Mouse (Mus musculus) neural tube, embryonic 14.5 days (tissue): ENCODE measurements at regions not wholly inside any gene's neighbourhood (a gene's known extent, or its start where the extent isn't known, plus 50 kb on each side); places are given as distances from the start of the nearest gene placed in this dataset.

ENCODE experiments used
- ATAC-seq: fragments of 200-750 bp; cut with Nextera tagmentation; 2 replicates; pipeline ENCODE4 v1.8.0; 2017; ENCODE audit warnings: low read depth, mild to moderate bottlenecking, moderate TSS enrichment, moderate library complexity
- H3K27ac ChIP-seq: fragments of 300-500 bp; sonication (generic); 2 replicates; pipeline ENCODE4 v1.5.1; 2014; ENCODE audit warnings: low read depth, mild to moderate bottlenecking, control low read depth, low read length, moderate library complexity, mixed read lengths
- H3K27me3 ChIP-seq: fragments of 300-500 bp; sonication (generic); 2 replicates; pipeline ENCODE4 v1.6.1; 2014; ENCODE audit warnings: low read length; ENCODE audit not compliant: control insufficient read depth, insufficient read depth
- H3K36me3 ChIP-seq: fragments of 300-500 bp; sonication (generic); 2 replicates; pipeline ENCODE4 v1.6.1; 2014; ENCODE audit warnings: low read length, mixed read lengths; ENCODE audit not compliant: control insufficient read depth, insufficient read depth
- H3K4me1 ChIP-seq: fragments of 300-500 bp; sonication (generic); 2 replicates; pipeline ENCODE4 v1.6.1; 2014; ENCODE audit warnings: low read length; ENCODE audit not compliant: control insufficient read depth, insufficient read depth
- H3K4me2 ChIP-seq: fragments of 300-500 bp; sonication (generic); 2 replicates; pipeline ENCODE4 v1.6.1; 2014; ENCODE audit warnings: mild to moderate bottlenecking, low read depth, low read length, control low read depth
- H3K4me3 ChIP-seq: fragments of 300-500 bp; sonication (generic); 2 replicates; pipeline ENCODE4 v1.5.1; 2014; ENCODE audit warnings: low read depth, low read length, control low read depth, mixed read lengths
- H3K9ac ChIP-seq: fragments of 300-500 bp; sonication (generic); replicated peaks from 2 replicates; pipeline ENCODE4 v1.6.1; 2014; ENCODE audit warnings: low read depth, mild to moderate bottlenecking, control low read depth, low read length, mixed read lengths
- H3K9me3 ChIP-seq: fragments of 300-500 bp; sonication (generic); 2 replicates; pipeline ENCODE4 v1.6.1; 2016; ENCODE audit warnings: low read length; ENCODE audit not compliant: control insufficient read depth
- WGBS: fragments of 180-500 bp; shearing (Covaris S2); extraction: QIAGEN DNeasy Blood & Tissue Kit; methylation state at CpG from one replicate; pipeline ENCODE4 v1.1.7; 2014; 5-methylcytosine and 5-hydroxymethylcytosine counted together

DNA sequence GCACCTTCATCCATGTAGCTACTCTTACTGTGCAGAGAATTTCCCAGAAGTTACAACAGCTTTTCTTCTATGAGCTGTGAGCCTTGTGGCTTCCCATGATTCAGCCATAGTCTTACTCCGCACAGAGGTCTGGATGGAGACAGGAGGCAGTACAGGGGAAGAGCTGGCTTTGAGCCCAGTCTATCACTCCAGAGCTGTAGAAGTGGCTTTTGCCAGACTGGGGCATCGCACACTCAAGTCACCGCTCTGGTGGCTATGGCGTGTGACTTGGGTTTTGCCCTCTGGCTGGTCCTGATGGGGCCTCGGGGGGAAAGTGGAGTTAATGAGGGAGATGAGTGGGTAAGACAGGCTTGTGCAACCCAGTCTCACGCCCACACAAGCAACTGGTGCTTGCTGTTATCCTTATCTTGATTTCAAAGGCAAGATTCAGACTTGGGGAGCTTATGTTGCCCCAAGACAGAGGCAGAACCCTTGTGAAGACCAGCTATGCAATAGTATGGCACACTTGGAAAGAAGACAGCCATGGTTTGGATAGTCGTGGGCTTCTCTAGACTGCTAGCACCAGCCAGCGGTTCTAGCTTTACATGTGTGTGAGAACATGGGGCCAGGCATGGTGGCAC is 81.7 kb upstream of the Zfp217 start:
- H3K4me1 ChIP-seq, result no peaks in the 10 kb centered on the region
- no peak overlapping the region for H3K4me2 ChIP-seq
- ATAC-seq, result no peak
- WGBS, result 83% methylated on average over 8 of the region's 8 CpGs
- H3K27ac ChIP-seq, result no peak overlapping the region
- H3K27me3 ChIP-seq, result no peaks in the 10 kb centered on the region
- H3K36me3 ChIP-seq, result no peaks in the 10 kb centered on the region
- H3K4me3 ChIP-seq, result no peak overlapping the region
- no peaks in the 10 kb centered on the region for H3K9me3 ChIP-seq
- H3K9ac ChIP-seq, result no peak overlapping the region

- Histone ChIP-seq H3K4me1 (peaks cover 1% of the 10 kb centered on the region), H3K36me3 (no peaks in the 10 kb centered on the region), H3K9ac (no peak overlapping the region), H3K27me3 (no peaks in the 10 kb centered on the region), H3K4me2 (no peak overlapping the region), H3K4me3 (no peak overlapping the region), H3K27ac (no peak overlapping the region), H3K9me3 (no peaks in the 10 kb centered on the region)
- WGBS, result 95% methylated on average over 10 of the region's 10 CpGs
- ATAC-seq, result no peak
These were observed 80.6 kb upstream of the Zfp217 start for GRCm38 (mm10) chr2:170228318-170228994.

- no peak overlapping the region for H3K4me3 ChIP-seq
- no peaks in the 10 kb centered on the region for H3K36me3 ChIP-seq
- ATAC-seq, result no peak
- H3K4me2 ChIP-seq, result no peak overlapping the region
- peaks cover 39% of the 10 kb centered on the region for H3K4me1 ChIP-seq
- WGBS, result 83% methylated on average over 7 of the region's 7 CpGs
- no peaks in the 10 kb centered on the region for H3K27me3 ChIP-seq
- H3K9me3 ChIP-seq, result no peaks in the 10 kb centered on the region
- no peak overlapping the region for H3K27ac ChIP-seq
- H3K9ac ChIP-seq, result no peak overlapping the region
These were observed 76.0 kb upstream of the Zfp217 start for GRCm38 (mm10) chr2:170223872-170224271.

DNA sequence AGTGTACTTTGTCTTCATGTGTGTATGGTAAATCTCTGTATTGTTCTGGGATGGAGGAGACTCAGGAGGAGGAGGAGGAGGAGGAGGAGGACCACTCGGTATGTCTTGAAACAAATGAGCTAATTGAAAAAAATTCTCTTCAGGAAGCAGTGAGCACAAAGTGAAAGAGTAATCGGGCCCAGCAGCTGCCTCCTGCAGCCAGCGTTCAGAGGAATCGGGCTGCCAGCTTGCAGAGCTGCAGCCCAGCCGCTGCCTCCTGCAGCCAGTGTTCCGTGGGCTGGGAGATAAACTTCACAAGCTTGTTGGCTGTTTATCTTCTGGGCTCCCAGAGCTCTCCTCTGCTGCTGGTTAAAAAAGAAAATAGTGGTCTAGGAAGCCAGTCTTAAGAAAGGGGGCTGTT is 74.9 kb upstream of the Zfp217 start:
- WGBS, result under 1% methylated on average over 6 of the region's 6 CpGs
- ATAC-seq, result no peak
- H3K4me1 ChIP-seq, result peaks cover 48% of the 10 kb centered on the region

GRCm38 (mm10) chr2:170221994-170222535 is 74.2 kb upstream of the Zfp217 start:
- H3K9me3 ChIP-seq, result no peaks in the 10 kb centered on the region
- H3K4me3 ChIP-seq, result no peak overlapping the region
- H3K9ac ChIP-seq, result no peak overlapping the region
- no peak for ATAC-seq
- peak overlapping the region; percentile 52; the same call in 1 of the 2 replicates for H3K27ac ChIP-seq
- no peaks in the 10 kb centered on the region for H3K36me3 ChIP-seq
- H3K27me3 ChIP-seq, result no peaks in the 10 kb centered on the region
- H3K4me1 ChIP-seq, result peaks cover 50% of the 10 kb centered on the region
- peak overlapping the region; percentile 30; the same call in 1 of the 2 replicates for H3K4me2 ChIP-seq
- WGBS, result 15% methylated on average over 13 of the region's 13 CpGs

More for the DNA sequence above, 74.9 kb upstream of the Zfp217 start:
- no peaks in the 10 kb centered on the region for H3K9me3 ChIP-seq
- H3K4me3 ChIP-seq, result no peak overlapping the region
- H3K4me2 ChIP-seq, result peak overlapping the region; percentile 30
- peak overlapping the region; percentile 52 for H3K27ac ChIP-seq
- H3K36me3 ChIP-seq, result no peaks in the 10 kb centered on the region
- no peak overlapping the region for H3K9ac ChIP-seq
- no peaks in the 10 kb centered on the region for H3K27me3 ChIP-seq

DNA sequence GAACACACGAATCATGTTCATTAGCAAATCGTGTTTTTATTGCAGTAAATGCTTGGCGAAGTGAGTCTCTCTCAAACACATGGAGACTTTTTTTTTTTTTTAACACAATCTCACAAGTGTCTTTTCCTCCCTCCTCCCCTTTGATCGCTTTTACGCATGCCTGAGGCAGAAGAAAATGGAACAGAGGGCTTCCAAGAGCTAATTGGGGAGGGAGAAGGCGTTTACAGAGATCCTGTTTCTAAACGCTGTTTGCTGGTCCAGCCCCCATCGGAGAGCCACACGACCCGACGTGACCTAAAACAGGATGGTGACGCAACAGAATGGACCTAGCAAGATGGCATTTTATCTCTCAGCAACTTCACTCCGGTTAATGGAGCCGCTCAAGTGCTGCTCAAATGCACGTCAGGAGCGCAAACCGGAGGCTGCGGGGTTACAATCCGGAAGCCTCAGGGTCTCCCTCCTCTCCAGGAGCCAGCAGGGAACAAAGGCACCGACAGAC is 73.0 kb upstream of the Zfp217 start:
- Histone ChIP-seq H3K4me1 (peaks cover 50% of the 10 kb centered on the region), H3K27ac (peak overlapping the region; percentile 88)

GRCm38 (mm10) chr2:170220443-170220842 is 72.5 kb upstream of the Zfp217 start:
- Histone ChIP-seq H3K4me2 (peak overlapping the region; percentile 67), H3K36me3 (no peaks in the 10 kb centered on the region), H3K27ac (peak overlapping the region; percentile 88), H3K9me3 (no peaks in the 10 kb centered on the region), H3K9ac (no peak overlapping the region; the same call in 1 of the 2 replicates), H3K4me1 (peaks cover 50% of the 10 kb centered on the region), H3K27me3 (no peaks in the 10 kb centered on the region), H3K4me3 (peak overlapping the region; percentile 22)
- no peak for ATAC-seq
- WGBS, result 1% methylated on average over 11 of the region's 11 CpGs

More for the DNA sequence above, 73.0 kb upstream of the Zfp217 start:
- WGBS, result under 1% methylated on average over 20 of the region's 20 CpGs
- Histone ChIP-seq H3K4me2 (peak overlapping the region; percentile 67), H3K4me3 (peak overlapping the region; percentile 22), H3K9me3 (no peaks in the 10 kb centered on the region), H3K27me3 (no peaks in the 10 kb centered on the region), H3K36me3 (no peaks in the 10 kb centered on the region), H3K9ac (peak overlapping the region; percentile 46; the same call in 1 of the 2 replicates)
- no peak for ATAC-seq

DNA sequence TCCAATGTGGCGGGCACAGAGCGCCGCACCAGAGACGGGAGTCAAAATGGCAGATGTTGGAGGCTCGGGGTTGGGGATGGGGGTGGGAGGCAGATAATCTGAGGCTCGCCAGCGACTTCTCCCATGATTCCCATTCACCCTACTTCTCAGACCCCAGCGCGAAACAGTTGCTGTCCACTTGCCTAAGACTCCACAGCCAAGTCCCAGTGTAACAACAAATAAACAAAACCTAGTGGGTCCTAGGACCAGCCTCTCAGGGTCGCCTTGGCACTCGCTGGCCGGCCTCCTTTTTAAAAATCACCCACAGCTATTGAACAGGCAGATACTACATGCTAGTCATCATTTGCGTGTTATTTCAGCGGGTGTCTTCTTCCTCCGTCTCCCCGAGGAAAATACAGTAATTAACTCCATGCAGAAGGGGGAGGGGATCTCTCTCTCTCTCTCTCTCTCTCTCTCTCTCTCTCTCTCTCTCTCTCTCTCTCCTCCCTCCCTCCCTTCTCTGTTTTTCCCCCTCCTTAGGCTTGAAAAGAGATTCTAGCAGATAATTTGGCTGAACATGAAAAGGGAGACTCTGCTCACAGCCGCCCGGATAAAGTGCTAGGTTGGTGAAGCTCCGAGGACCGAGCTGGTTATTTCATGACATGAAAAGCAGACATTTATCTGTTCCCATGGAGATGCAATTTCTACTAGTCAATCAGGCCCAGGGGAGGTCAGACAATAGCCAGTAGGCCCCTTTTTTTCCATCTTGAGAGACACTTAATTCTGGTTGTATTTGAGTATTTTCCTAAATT is 71.9 kb upstream of the Zfp217 start:
- H3K9me3 ChIP-seq, result no peaks in the 10 kb centered on the region
- peak overlapping the region; percentile 27 for H3K4me3 ChIP-seq
- no peaks in the 10 kb centered on the region for H3K36me3 ChIP-seq
- no peaks in the 10 kb centered on the region for H3K27me3 ChIP-seq
- peak overlapping the region; percentile 67 for H3K4me2 ChIP-seq
- peak overlapping the region; percentile 51; the same call in 1 of the 2 replicates for H3K9ac ChIP-seq
- ATAC-seq, result no peak
- peak overlapping the region; percentile 88 for H3K27ac ChIP-seq
- peaks cover 50% of the 10 kb centered on the region for H3K4me1 ChIP-seq
- WGBS, result 1% methylated on average over 20 of the region's 20 CpGs
